14 mouse cellular contexts compared by ENCODE assay signal in genomic region chr4:130899782-130900427, GRCm38 (mm10). TPM values are rescaled to one million over a fixed set of nuclear protein-coding genes. Genes with fewer than 3 reads are reported as not detected.
DNase-seq lines count a peak whose midpoint lies in the region; ATAC-seq and TF ChIP-seq lines count a peak whose summit lies in the region.
"Had no signal": no experiment of that assay in that cellular context is flagged by ENCODE, and none has a peak within 500 bp of the region (broad histone marks: within the 10 kb centered on the region; RNA-seq: fewer than 3 reads in every experiment).

No protein-coding gene starts in this region.

- H3K4me3 ChIP-seq in kidney, embryonic 16.5 days (ENCODE audit: low read length), result no peak overlapping the region
- no peak overlapping the region for H3K4me3 ChIP-seq in bone marrow, adult 2 months (replicated peaks; ENCODE audit: control insufficient read depth, low read depth, low read length)
- H3K4me3 ChIP-seq: hindbrain, embryonic 13.5 days; left cerebral cortex, adult 2 months; stomach, embryonic 15.5 days had no signal

- no peaks in the 10 kb centered on the region for H3K4me1 ChIP-seq in kidney, embryonic 16.5 days (ENCODE audit: insufficient read depth, low read length)
- H3K4me1 ChIP-seq in bone marrow, adult 2 months (ENCODE audit: control insufficient read depth, insufficient read depth, low read length), result peaks cover 14% of the 10 kb centered on the region

- no peaks in the 10 kb centered on the region for H3K9me3 ChIP-seq in kidney, embryonic 16.5 days (ENCODE audit: low read length)
- H3K9me3 ChIP-seq: hindbrain, embryonic 13.5 days; stomach, embryonic 15.5 days had no signal

- WGBS in kidney, embryonic 16.5 days, result 80% methylated on average over 6 of the region's 6 CpGs
- WGBS in bone marrow, adult 2 months, result 43% methylated on average over 6 of the region's 6 CpGs

- no peak overlapping the region for H3K27ac ChIP-seq in kidney, embryonic 16.5 days (ENCODE audit: low read length)
- H3K27ac ChIP-seq in bone marrow, adult 2 months (ENCODE audit: control insufficient read depth, insufficient read depth, low read depth, low read length, poor library complexity), result peak overlapping the region; percentile 37
- H3K27ac ChIP-seq: hindbrain, embryonic 13.5 days; left cerebral cortex, adult 2 months; stomach, embryonic 15.5 days had no signal

- TF ChIP-seq CTCF in bone marrow, adult 2 months (IDR thresholded peaks at IDR 0.05; ENCODE audit: control insufficient read depth, insufficient read depth, low read length), result no peak

- H3K9ac ChIP-seq in kidney, embryonic 16.5 days (replicated peaks; ENCODE audit: low read length), result no peak overlapping the region
- H3K9ac ChIP-seq: hindbrain, embryonic 13.5 days; stomach, embryonic 15.5 days had no signal

- peak; percentile 46 for DNase-seq in kidney, adult 11 months
- DNase-seq in 416B (ENCODE audit: low read depth), result peak; percentile 59
- DNase-seq in embryo, embryonic 9.5 days (ENCODE audit: extremely low spot score), result no peak
- DNase-seq in urinary bladder, postnatal 36 days (ENCODE audit: low spot score in 2 of 2), result no peak
- no peak for DNase-seq in cerebellum, adult 11-12 months
- DNase-seq: adrenal gland, postnatal 36 days; lung, postnatal 36 days had no signal

- TF ChIP-seq POLR2A in bone marrow, adult 2 months (IDR thresholded peaks at IDR 0.05; ENCODE audit: borderline replicate concordance, control insufficient read depth, low read depth, low read length), result no peak

- no peaks in the 10 kb centered on the region for H3K27me3 ChIP-seq in kidney, embryonic 16.5 days (ENCODE audit: insufficient read depth, low read length)
- H3K27me3 ChIP-seq: stomach, embryonic 15.5 days had no signal

- no peaks in the 10 kb centered on the region for H3K36me3 ChIP-seq in kidney, embryonic 16.5 days (ENCODE audit: insufficient read depth, low read length)
- H3K36me3 ChIP-seq: hindbrain, embryonic 13.5 days; stomach, embryonic 15.5 days had no signal

- H3K4me2 ChIP-seq in kidney, embryonic 16.5 days (replicated peaks; ENCODE audit: low read depth, low read length), result no peak overlapping the region
- H3K4me2 ChIP-seq: hindbrain, embryonic 13.5 days; stomach, embryonic 15.5 days had no signal

- ATAC-seq in kidney, embryonic 16.5 days (ENCODE audit: low FRiP score, low TSS enrichment), result no peak
- ATAC-seq in inflammation-experienced regulatory T-cells, adult 6 months, result peak; percentile 79

RNA-seq across cellular contexts. Expression of gene Laptm5, which starts 13.0 kb away (rescaled TPM):
- polyA plus RNA-seq in kidney, embryonic 16.5 days (2015; fragmentation: Nextera tagmentation; extraction: Ambion mirVana), result 21.6 and 25.9 TPM in 2 replicates
- 193 and 436 TPM in 2 replicates for polyA plus RNA-seq in bone marrow, adult 2 months (2011; ENCODE audit: insufficient read depth, insufficient read length, low replicate concordance, missing spikeins)
- polyA plus RNA-seq in inflammation-experienced regulatory T-cells, adult 6 months (2017; shearing (Covaris generic)), result 1,000 to 10,000 TPM; 1,760 to 2,043 (median 1,985) TPM

RNA-seq across cellular contexts. Expression of gene Matn1, which starts 44.3 kb away (rescaled TPM):
- 0.52 and 0.59 TPM in 2 replicates for polyA plus RNA-seq in kidney, embryonic 16.5 days (2015; fragmentation: Nextera tagmentation; extraction: Ambion mirVana)
- polyA plus RNA-seq in bone marrow, adult 2 months (2011; ENCODE audit: insufficient read depth, insufficient read length, low replicate concordance, missing spikeins), result not detected in 2 replicates
- polyA plus RNA-seq in inflammation-experienced regulatory T-cells, adult 6 months (2017; shearing (Covaris generic)), result not detected
- polyA plus RNA-seq: neural tube, embryonic 14.5 days; stomach, embryonic 15.5 days had no signal

Comparison
In these comparisons a context has a peak if more than half of its experiments do, and no peak if none do; other contexts are left out.
1. DNase-seq: peak in kidney, adult 11 months (single experiment) and 416B (single experiment); none in embryo, embryonic 9.5 days (single experiment), urinary bladder, postnatal 36 days (0 of 2) and cerebellum, adult 11-12 months (single experiment).